Mouse (Mus musculus) retina, adult 2 months (tissue): ENCODE measurements at regions not wholly inside any gene's neighbourhood (a gene's known extent, or its start where the extent isn't known, plus 50 kb on each side); places are given as distances from the start of the nearest gene placed in this dataset.
A peak's percentile ranks its signal among the peaks of the same experiment; 100 is the strongest.

Source experiments
- DNase-seq: peaks from one replicate; pipeline ENCODE4 v3.0.0-alpha.2; 2012; ENCODE audit warnings: low read depth, low spot score

- DNase-seq = peak; percentile 25
Measured at GRCm38 (mm10) chr14:24939476-24940200, 452.7 kb downstream of the Rps24 start.

GRCm38 (mm10) chr14:24945716-24946115 is 458.8 kb downstream of the Rps24 start:
- no peak for DNase-seq

GRCm38 (mm10) chr14:24947084-24947483 is 460.2 kb downstream of the Rps24 start:
- no peak for DNase-seq

- DNase-seq = no peak
Measured at GRCm38 (mm10) chr14:24955891-24956410, 469.0 kb downstream of the Rps24 start.

- DNase-seq = peak; percentile 36
Measured at GRCm38 (mm10) chr14:24956528-24957210, 469.7 kb downstream of the Rps24 start.

GRCm38 (mm10) chr14:24957392-24957791 is 470.5 kb downstream of the Rps24 start:
- DNase-seq = no peak

- no peak for DNase-seq
Measured at GRCm38 (mm10) chr14:24958821-24959220, 471.9 kb downstream of the Rps24 start.

GRCm38 (mm10) chr14:24959401-24959800 is 472.5 kb downstream of the Rps24 start:
- no peak for DNase-seq

- no peak for DNase-seq
Measured at GRCm38 (mm10) chr14:24960082-24960482, 473.2 kb downstream of the Rps24 start.

GRCm38 (mm10) chr14:24960875-24961274 is 473.9 kb downstream of the Rps24 start:
- no peak for DNase-seq

GRCm38 (mm10) chr14:24961721-24962120 is 474.8 kb downstream of the Rps24 start:
- DNase-seq = no peak

- DNase-seq = no peak
Measured at GRCm38 (mm10) chr14:24969584-24969983, 482.7 kb downstream of the Rps24 start.

- no peak for DNase-seq
Measured at GRCm38 (mm10) chr14:24972357-24972756, 485.4 kb downstream of the Rps24 start.

- DNase-seq = no peak
Measured at GRCm38 (mm10) chr14:24973039-24973438, 485.9 kb upstream of the Zmiz1 start.

- no peak for DNase-seq
Measured at GRCm38 (mm10) chr14:24973591-24973990, 485.4 kb upstream of the Zmiz1 start.

GRCm38 (mm10) chr14:24982489-24982888 is 476.5 kb upstream of the Zmiz1 start:
- DNase-seq = no peak

- no peak for DNase-seq
Measured at GRCm38 (mm10) chr14:24983279-24983678, 475.7 kb upstream of the Zmiz1 start.

GRCm38 (mm10) chr14:24985806-24986359 is 473.1 kb upstream of the Zmiz1 start:
- no peak for DNase-seq

GRCm38 (mm10) chr14:24986404-24986803 is 472.6 kb upstream of the Zmiz1 start:
- no peak for DNase-seq

- no peak for DNase-seq
Measured at GRCm38 (mm10) chr14:24993751-24994658, 465.0 kb upstream of the Zmiz1 start.

- DNase-seq = no peak
Measured at GRCm38 (mm10) chr14:24995226-24995625, 463.8 kb upstream of the Zmiz1 start.
